Mouse (Mus musculus): ENCODE measurements at regions not wholly inside any gene's neighbourhood (a gene's known extent, or its start where the extent isn't known, plus 50 kb on each side); places are given as distances from the start of the nearest gene placed in this dataset.

DNA sequence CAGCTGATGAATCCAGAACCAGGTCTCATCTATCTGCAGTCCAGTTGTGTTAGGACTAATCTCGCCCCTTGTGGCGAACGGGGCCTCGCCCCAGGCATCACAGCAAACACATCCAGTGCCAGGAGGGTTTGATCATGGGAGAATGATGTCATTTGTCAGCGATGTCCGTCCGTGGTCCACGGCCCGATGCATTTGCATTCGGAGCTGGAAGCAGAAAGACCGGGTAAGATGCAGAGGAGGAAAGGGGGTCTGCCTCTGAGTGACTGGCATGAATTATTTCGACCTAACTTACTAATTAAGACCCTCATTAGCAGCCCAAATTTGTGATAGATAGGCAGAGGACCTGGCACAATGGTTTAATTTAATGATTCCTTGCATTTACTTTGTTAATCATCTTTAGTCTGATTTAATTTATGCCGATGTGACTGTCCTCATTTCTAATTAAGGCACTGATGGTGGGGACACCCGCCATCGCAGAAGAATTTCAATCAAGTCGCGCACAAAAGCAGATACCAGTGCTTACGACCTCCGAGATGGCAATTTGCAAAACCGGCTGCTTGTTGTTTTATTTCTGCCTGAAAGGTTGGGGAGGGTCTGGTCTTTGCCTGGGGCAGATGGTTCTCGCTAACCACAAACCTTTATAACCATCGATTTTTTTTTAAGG is 141.9 kb downstream of the Cryba4 start:
- TF ChIP-seq CTCF (IDR thresholded peaks at IDR 0.05; ENCODE audit: insufficient read depth, low read depth, low read length): no peak
- TF ChIP-seq POLR2A (IDR thresholded peaks at IDR 0.05; ENCODE audit: insufficient read depth, low read depth, low read length): no peak
